Mouse (Mus musculus) heart, adult 9 months (tissue): Measurements from ENCODE around the gene Met.

Source experiments
- DNase-seq, 2 experiments: peaks; one replicate each; pipeline ENCODE4 v3.0.0; 2022; ENCODE audit warnings: low spot score in 2 of 2

Gene Met

DNA sequence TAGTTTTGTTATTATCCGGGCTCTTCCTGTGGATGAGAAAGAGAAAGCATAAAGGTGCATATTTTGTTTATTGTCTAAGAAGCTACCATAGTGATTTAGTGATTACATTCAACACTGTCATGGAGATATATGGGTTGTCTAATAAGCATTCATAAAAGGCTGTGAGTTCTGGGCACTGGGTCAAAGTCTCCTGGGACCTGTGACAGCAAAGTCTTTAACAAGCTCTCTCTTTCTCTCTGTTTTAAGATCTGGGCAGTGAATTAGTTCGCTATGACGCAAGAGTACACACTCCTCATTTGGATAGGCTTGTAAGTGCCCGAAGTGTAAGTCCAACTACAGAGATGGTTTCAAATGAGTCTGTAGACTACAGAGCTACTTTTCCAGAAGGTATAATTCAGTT lies 85.2 kb downstream of the Met start:
- no peak for DNase-seq

GRCm38 (mm10) chr6:17549645-17550044 lies 86.0 kb downstream of the Met start:
- DNase-seq = no peak

DNA sequence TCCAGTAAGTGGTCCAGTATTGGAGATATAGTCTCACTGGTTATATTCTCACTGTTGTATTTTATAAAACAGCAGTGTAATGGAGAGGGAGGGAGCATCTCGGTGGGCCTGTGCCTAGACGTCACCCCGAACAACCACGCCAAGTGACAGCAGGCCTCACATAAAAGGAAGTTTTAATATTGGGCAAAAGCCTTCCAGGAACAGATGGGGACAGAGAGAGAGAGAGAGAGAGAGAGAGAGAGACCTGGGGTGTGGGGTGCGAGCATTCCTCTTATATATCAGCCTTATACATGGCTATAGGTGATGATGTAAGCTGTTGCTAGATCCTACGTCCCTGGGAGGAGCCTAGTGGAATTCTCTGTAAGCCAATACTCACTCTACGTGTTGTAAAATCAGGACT lies 90.7 kb downstream of the Met start:
- no peak for DNase-seq

GRCm38 (mm10) chr6:17554757-17555156 lies 91.2 kb downstream of the Met start:
- DNase-seq = no peak

DNA sequence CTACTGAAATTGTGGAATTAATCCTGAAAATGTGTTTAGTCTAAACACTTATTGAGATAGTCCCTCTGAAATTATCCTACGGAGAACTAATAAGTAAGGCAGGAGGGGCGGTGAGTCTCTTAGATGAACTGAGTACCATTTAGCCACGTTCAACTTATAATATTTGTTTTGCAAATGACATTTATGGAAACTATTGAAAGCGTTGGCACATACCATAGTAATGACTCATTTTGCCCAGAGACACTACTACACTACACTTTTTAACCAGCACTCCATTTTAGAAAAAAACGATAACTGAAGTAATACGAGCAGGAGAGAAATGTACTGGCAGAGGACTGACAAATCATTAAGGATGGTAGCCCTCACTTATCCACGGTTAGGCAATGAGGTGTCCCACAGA lies 92.1 kb downstream of the Met start:
- no peak for DNase-seq

- no peak for DNase-seq
Observed at GRCm38 (mm10) chr6:17559657-17560056, 96.1 kb downstream of the Met start.

- no peak for DNase-seq
Observed at GRCm38 (mm10) chr6:17561347-17561746, 97.7 kb downstream of the Met start.

DNA sequence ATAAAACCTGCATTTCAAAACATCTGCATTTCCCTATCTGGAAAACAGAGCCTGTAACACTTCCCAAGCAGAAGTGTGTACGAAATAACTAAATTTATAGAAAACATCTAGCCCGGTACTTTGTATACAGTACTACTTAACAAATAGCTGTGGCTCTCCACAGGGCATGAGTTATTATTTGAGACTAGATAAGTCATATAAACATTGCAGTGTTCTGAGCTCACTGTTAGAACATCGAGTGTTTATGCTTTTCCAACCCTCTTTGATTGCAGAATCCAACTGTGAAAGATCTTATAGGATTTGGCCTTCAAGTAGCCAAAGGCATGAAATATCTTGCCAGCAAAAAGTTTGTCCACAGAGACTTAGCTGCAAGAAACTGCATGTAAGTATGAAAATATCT lies 98.3 kb downstream of the Met start:
- DNase-seq = no peak

GRCm38 (mm10) chr6:17562472-17563088 lies 99.0 kb downstream of the Met start:
- DNase-seq = no peak

GRCm38 (mm10) chr6:17568702-17569352 lies 105.2 kb downstream of the Met start:
- no peak for DNase-seq

DNA sequence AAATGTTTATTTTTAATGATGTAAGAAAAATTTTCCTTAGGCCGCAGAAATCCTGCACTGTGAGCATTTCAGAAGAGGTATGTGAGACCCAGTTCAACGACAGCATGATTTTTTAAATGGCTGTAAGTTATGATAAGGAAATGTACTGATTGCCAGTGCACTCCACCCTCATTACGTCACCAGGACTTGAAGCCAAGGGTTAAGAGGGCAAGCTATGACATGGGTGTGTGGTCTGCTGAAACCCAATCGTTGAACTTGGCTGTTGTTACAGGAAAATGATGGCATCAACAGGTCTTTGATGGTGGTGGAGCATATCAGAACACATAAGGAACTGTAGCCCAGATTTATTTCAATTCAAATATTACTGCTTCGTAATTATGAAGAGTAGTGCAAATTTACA lies 109.6 kb downstream of the Met start:
- DNase-seq = no peak

DNA sequence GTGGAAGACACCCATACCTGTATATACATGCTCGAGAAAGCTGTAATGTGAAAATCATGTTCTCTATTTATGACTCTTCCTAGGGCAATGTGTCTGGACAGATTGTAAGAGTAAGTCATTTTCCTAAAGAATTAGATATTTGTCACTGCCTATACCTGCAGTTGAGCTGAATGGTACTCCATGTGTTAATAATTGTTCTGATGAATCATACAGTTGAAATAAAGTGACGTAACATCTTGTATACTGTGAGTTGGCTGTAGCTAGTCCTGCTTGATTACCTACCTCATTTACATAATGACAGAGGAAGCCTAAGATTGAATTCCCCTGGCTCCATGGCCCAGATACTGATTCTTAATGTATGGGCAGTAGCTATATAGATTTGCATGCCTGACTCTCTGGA lies 110.1 kb downstream of the Met start:
- DNase-seq = no peak

DNA sequence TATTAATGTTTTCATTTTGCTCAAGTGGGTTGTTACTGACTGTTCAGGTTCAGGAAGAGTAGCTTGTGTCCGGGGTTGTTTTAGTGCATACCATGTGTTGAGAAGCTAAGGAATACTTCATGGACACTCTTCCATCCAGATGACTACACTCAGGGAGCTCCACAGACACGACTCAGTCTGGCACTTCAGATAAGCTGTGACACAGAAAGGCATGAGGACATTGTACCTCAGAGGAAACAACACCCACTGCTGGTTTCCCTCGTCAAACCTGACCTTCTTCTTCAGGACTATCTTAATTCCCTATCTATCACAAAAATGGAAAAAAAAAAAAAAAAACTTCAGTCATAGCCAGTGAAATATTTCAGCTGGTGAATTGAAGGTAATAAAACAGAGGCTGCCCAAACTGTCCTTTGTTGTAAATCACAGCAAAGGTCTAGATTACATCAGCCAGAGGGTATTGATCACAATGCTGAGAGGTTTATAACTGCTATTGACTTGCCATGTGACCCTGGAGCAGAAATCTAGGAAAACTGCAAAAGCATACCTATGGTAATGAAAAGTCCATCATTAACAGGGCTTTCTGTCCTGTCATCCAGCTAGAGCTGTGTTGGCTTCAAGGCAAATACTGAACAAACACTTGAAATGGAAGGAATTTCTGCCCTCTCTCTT lies 114.6 kb downstream of the Met start:
- no peak for DNase-seq

DNA sequence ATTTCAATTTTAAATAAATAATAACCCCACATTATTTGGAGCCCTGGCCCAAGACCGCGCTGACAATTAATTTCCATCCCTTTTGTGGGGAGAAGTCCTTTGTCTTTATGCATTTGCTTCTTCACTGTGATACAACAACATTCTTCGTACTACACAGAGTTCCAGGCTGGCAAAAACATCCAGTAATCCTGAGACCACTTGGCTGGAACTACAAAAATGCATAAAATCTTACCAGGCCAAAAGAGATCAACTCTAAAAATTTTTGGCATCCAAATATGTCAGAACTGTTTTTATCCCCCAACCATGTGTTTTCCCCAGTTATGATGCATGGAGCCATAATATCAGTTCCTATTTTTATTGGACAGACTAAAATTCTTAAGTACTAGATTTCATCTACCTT lies 116.7 kb downstream of the Met start:
- no peak for DNase-seq

GRCm38 (mm10) chr6:17583982-17584381 lies 120.4 kb downstream of the Met start:
- peak; percentile 62 to 65 for DNase-seq

- DNase-seq = peak; percentile 28 to 69
Observed at GRCm38 (mm10) chr6:17589049-17589952, 125.7 kb downstream of the Met start.

DNA sequence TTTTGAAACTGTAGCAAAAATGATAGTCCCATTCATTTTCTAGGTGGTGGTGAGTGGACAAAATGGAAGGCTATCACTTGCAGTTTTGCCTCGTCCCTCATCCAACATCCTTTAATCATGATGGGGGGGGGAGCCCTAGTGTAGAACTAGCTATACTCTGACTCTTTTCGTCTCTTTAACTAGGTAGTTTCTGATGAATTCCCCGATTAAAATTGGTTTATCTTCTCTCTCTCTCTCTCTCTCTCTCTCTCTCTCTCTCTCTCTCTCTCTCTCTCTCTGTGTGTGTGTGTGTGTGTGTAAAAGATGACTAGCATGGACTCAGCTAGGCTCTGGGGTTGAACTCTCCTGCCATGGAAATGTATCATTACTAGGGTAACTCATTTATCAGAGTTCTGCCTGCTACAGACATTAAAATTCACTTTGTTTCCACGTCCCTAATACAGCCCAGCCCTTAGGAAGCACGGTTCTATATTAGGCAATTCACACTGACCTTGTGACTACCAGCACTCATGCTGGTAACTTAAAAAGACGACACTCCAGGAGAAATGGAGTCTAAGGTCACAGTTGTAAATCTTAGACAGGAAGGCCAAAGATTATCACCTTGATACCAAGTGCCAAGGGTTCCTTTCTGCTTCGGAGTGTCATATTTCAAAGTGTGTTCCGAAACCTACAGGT lies 126.5 kb downstream of the Met start:
- DNase-seq = no peak

GRCm38 (mm10) chr6:17593971-17594370 lies 130.4 kb downstream of the Met start:
- no peak for DNase-seq

GRCm38 (mm10) chr6:17595712-17596462 lies 132.3 kb downstream of the Met start:
- DNase-seq = no peak

DNA sequence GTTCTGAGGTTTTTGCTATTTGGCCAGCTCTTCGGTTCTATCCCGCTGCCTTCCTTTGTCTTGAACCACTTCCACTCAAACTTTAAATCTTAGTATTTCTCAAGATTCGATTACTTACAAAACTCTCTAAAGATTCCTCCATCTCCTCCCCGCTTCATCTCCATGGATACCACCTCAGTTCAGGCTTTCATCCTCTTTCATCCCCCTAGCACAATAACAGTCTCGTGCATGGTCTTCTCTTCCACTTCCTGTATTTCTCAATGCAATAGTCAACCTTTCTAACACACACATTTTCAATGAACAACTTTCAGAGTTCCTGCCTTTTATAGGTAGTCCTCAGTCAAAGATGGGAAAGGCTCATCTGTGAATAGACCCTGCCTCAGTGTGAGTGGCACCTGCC lies 135.8 kb downstream of the Met start:
- DNase-seq = no peak

GRCm38 (mm10) chr6:17601526-17601925 lies 137.9 kb downstream of the Met start:
- DNase-seq = no peak
